Mouse (Mus musculus) stomach, adult 2 months (tissue): ENCODE data around the gene Rnf144a. TPM values are rescaled to one million over a fixed set of nuclear protein-coding genes. Genes with fewer than 3 reads are reported as not detected.

Experiments
- polyA plus RNA-seq: library from polyadenylated mRNA; depleted of rRNA; stranded (reverse); fragments of >200 nt; gene quantifications from 2 replicates; pipeline ENCODE4 v1.2.3, GENCODE M21; 2012; rRNA removed

The Rnf144a gene
- 1.3 and 1.5 TPM in 2 replicates for polyA plus RNA-seq

DNA sequence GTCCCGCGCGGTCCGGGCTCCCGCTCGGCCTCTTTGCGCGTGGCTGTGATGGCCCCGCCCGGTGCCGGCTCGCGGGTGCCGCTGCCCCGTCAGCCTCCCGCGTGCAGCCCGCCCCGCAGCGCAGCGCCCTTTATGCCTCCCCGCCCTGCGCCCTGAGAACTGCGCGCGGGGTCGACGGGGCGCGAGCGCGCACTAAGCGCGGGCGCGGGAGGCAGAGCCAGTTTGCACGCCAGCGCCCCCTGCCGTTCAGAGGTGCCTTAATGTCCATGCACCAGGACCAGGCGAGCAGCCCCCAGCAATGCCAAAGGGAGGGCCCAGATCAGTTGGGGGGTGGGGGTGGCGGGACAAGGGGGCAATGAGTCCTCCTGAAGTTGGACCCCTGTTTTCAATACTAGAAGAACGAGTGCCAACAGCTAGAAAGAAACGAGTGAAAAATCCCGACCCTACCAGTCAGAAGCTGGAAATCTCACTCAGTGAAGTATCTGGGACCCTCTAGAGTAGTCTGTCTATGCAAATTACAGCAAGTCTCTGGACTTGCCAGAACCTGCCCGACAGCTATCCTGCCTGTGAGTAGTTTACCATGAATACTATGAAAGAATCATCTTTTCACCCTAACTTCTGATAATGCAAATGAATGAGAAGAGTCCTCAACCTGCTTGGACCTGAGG, at the start of gene Rnf144a:
Gene Rnf144a (minus strand): TSS at position 151 of the 668 bp plus-strand sequence.

DNA sequence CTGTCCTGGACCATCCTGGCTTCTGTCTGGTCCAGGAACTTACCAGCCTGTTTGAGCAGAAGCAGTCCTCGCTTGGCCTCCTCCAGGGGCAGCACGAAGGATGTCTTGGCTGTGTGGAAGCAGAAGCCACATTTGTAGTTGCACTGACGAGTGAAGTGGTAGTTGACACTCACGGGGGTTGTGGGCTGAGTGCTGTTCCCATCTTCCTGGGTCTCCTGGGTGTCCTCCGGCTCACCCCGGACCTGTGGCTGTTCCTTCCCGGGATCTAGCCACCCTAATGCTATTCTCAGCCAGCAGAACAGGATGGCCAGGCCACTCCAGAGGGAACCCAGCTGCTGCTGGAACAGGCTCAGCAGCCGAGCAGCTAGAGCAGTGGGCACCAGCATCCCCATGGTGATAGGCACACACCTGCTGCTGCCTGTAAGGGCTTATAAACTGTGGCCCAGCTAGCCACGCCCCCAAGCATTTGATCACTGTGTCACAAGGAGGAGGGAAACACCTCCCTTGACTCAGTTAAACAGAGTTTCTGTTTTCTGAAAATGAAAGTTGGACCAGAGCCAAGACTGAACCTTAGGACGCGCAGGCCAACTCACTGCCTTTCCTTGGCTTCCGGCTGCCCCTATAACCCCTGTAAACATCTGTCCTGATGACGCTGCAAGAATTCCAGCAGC, 41.1 kb upstream of the Rnf144a start, which contains the start of gene Rsad2:
Gene Rsad2 (minus strand): TSS at position 425 of the 671 bp plus-strand sequence.

Other genes with a start within 250 kb of the Rnf144a start
- 0.56 and 1.3 TPM in 2 replicates for gene Rsad2, start 41.2 kb upstream of the Rnf144a start, polyA plus RNA-seq
- gene Cmpk2, start 54.0 kb upstream of the Rnf144a start, polyA plus RNA-seq: 1.5 and 2.7 TPM in 2 replicates